Mouse (Mus musculus) ES-E14 (cell line): ENCODE data around the gene Rassf4. TPM values are rescaled to one million over a fixed set of nuclear protein-coding genes. Genes with fewer than 3 reads are reported as not detected.

ENCODE experiments used
- DNase-seq: peaks from one replicate; pipeline ENCODE4 v3.0.0-alpha.2; 2013; ENCODE audit warnings: low read depth, low spot score
- H3K27ac ChIP-seq: 2 replicates; pipeline ENCODE4 v1.5.1; 2012; ENCODE audit warnings: low read depth, mild to moderate bottlenecking, low read length, moderate library complexity, mixed read lengths; ENCODE audit not compliant: poor library complexity, insufficient read depth, severe bottlenecking
- H3K36me3 ChIP-seq: 2 replicates; pipeline ENCODE4 v1.6.1; 2012; ENCODE audit warnings: mild to moderate bottlenecking, low read length, moderate library complexity, mixed read lengths; ENCODE audit not compliant: control insufficient read depth, poor library complexity, insufficient read depth, severe bottlenecking
- H3K4me1 ChIP-seq, 2 experiments: fragments of 150-350 bp in 1 of 2; sonication (generic) in 1 of 2; 2 replicates each; pipeline ENCODE4 v1.6.1; 2012; ENCODE audit warnings: low read length in 2 of 2, mild to moderate bottlenecking in 1 of 2, mixed read lengths in 1 of 2; ENCODE audit not compliant: control insufficient read depth in 2 of 2, insufficient read depth in 2 of 2, poor library complexity in 1 of 2
- H3K4me3 ChIP-seq, 2 experiments: fragments of 150-350 bp in 1 of 2; sonication (generic) in 1 of 2; 2 replicates each; pipeline ENCODE4 v1.5.1; 2012; ENCODE audit warnings: low read length in 2 of 2, low read depth in 1 of 2, mild to moderate bottlenecking in 1 of 2, mixed read lengths in 1 of 2; ENCODE audit not compliant: insufficient read depth in 1 of 2, poor library complexity in 1 of 2, severe bottlenecking in 1 of 2
- H3K9ac ChIP-seq: 2 replicates; pipeline ENCODE4 v1.6.1; 2012; ENCODE audit warnings: low read depth, mild to moderate bottlenecking, low read length, mixed read lengths; ENCODE audit not compliant: poor library complexity, insufficient read depth, severe bottlenecking
- H3K9me3 ChIP-seq: fragments of 150-350 bp; sonication (generic); 2 replicates; pipeline ENCODE4 v1.6.1; 2012; ENCODE audit warnings: low read depth, mild to moderate bottlenecking, low read length; ENCODE audit not compliant: control insufficient read depth, insufficient read depth
- CHD2 ChIP-seq: IDR thresholded peaks from 2 replicates; pipeline ENCODE4 v1.6.1; 2014; ENCODE audit warnings: mild to moderate bottlenecking, low read depth, low read length, inconsistent platforms
- HCFC1 ChIP-seq: IDR thresholded peaks from 2 replicates; pipeline ENCODE4 v1.6.1; 2012; ENCODE audit warnings: low read length, inconsistent platforms, borderline replicate concordance; ENCODE audit not compliant: insufficient read depth
- MAFK ChIP-seq: IDR thresholded peaks from 2 replicates; pipeline ENCODE4 v1.6.1; 2014; ENCODE audit warnings: mild to moderate bottlenecking, low read depth, low read length, inconsistent platforms; ENCODE audit not compliant: insufficient read depth
- ZC3H11A ChIP-seq: IDR thresholded peaks from 2 replicates; pipeline ENCODE4 v1.6.1; 2012; ENCODE audit warnings: low read depth, mild to moderate bottlenecking, inconsistent platforms, low read length, borderline replicate concordance
- ZNF384 ChIP-seq: IDR thresholded peaks from 2 replicates; pipeline ENCODE4 v1.6.1; 2012; ENCODE audit warnings: low read depth, low read length, inconsistent platforms
- in situ Hi-C, 2 experiments: fragments of 600-800 bp; cut with MboI; formaldehyde crosslinking; loops; one replicate each; pipeline ENCODE4 v1.15.1; 2025; ENCODE audit warnings: low sequenced_read_pairs in 2 of 2, inconsistent platforms in 1 of 2; ENCODE audit not compliant: unreplicated experiment in 2 of 2
- total RNA-seq: library from RNA; depleted of rRNA; stranded (reverse); fragments of 300-350 nt; gene quantifications from 2 replicates; pipeline ENCODE4 v1.2.3, GENCODE M21; 2012

Rassf4 gene
- total RNA-seq, 1 experiment, result 2.8 TPM

- no peak overlapping the region for H3K27ac ChIP-seq
Observed at GRCm38 (mm10) chr6:116635251-116636180, 38.2 kb downstream of the Rassf4 start.

GRCm38 (mm10) chr6:116633741-116634695 is 39.7 kb downstream of the Rassf4 start:
- in situ Hi-C loops, result no loop called here
- H3K9ac ChIP-seq, result no peak overlapping the region
- H3K27ac ChIP-seq, result no peak overlapping the region
- no peak for DNase-seq
- H3K4me3 ChIP-seq, result no peak overlapping the region
- no peaks in the 10 kb centered on the region for H3K9me3 ChIP-seq
- TF ChIP-seq ZC3H11A (no peak), HCFC1 (no peak), MAFK (no peak), CHD2 (no peak), ZNF384 (no peak)
- 0 out of 4 replicates have a peak, but pooled peaks cover 0 to 2% of the 10 kb centered on the region in 2 experiments for H3K4me1 ChIP-seq
- H3K36me3 ChIP-seq, result no peaks in the 10 kb centered on the region

More at GRCm38 (mm10) chr6:116635251-116636180, 38.2 kb downstream of the Rassf4 start:
- no peak for DNase-seq
- Histone ChIP-seq H3K9me3 (no peaks in the 10 kb centered on the region), H3K36me3 (no peaks in the 10 kb centered on the region), H3K4me1 (peaks cover 0 to 3% of the 10 kb centered on the region in 2 experiments; a peak in 1 of 4 replicates), H3K9ac (no peak overlapping the region), H3K4me3 (no peak overlapping the region)
- TF ChIP-seq HCFC1 (no peak), CHD2 (no peak), MAFK (no peak), ZNF384 (no peak), ZC3H11A (no peak)
- in situ Hi-C loops, result no loop called here

- 0 out of 4 replicates have a peak, but pooled peaks cover 0 to 2% of the 10 kb centered on the region in 2 experiments for H3K4me1 ChIP-seq
- no peaks in the 10 kb centered on the region for H3K9me3 ChIP-seq
- no peak overlapping the region for H3K9ac ChIP-seq
- no peak overlapping the region for H3K4me3 ChIP-seq
- no peaks in the 10 kb centered on the region for H3K36me3 ChIP-seq
- no peak overlapping the region for H3K27ac ChIP-seq
- TF ChIP-seq MAFK (no peak), CHD2 (no peak), ZNF384 (no peak), ZC3H11A (no peak), HCFC1 (no peak)
- no peak for DNase-seq
- in situ Hi-C loops, result no loop called here
Observed at GRCm38 (mm10) chr6:116632129-116632528, 41.6 kb downstream of the Rassf4 start.

- no peak overlapping the region for H3K27ac ChIP-seq
- H3K9ac ChIP-seq, result no peak overlapping the region
- no peak overlapping the region for H3K4me3 ChIP-seq
- 0 out of 4 replicates have a peak, but pooled peaks cover 0 to 2% of the 10 kb centered on the region in 2 experiments for H3K4me1 ChIP-seq
- no peaks in the 10 kb centered on the region for H3K9me3 ChIP-seq
- no peak for TF ChIP-seq ZC3H11A
- no peak for TF ChIP-seq ZNF384
- TF ChIP-seq HCFC1, result no peak
- no peak for TF ChIP-seq MAFK
- no peak for TF ChIP-seq CHD2
- no peak for DNase-seq
- in situ Hi-C loops, result no loop called here
- peaks cover 3% of the 10 kb centered on the region; the same call in 1 of the 2 replicates for H3K36me3 ChIP-seq
Observed at GRCm38 (mm10) chr6:116629766-116630165, 44.0 kb downstream of the Rassf4 start.
